Mouse (Mus musculus) spleen, postnatal 0 days (tissue): ENCODE data around the gene Atp6v1fnb. TPM values are rescaled to one million over a fixed set of nuclear protein-coding genes. Genes with fewer than 3 reads are reported as not detected.

Experiments used
- polyA plus RNA-seq: library from polyadenylated mRNA; unstranded; fragments of >200 nt; fragmentation: Nextera tagmentation; extraction: Ambion mirVana; gene quantifications from 2 replicates; pipeline ENCODE4 v1.2.1, GENCODE M21; 2015

The Atp6v1fnb gene
- not detected in 2 replicates for polyA plus RNA-seq

GRCm38 (mm10) chr6:29471137-29471536 lies at the start of gene Atp6v1fnb:
Gene Atp6v1fnb, plus strand, starts transcription at chr6:29471437.

GRCm38 (mm10) chr6:29433038-29433803 lies 38.0 kb upstream of the Atp6v1fnb start, which contains the start of gene Flnc:
Gene Flnc, plus strand, starts transcription at chr6:29433256.

GRCm38 (mm10) chr6:29467583-29468354 lies 3.5 kb upstream of the Atp6v1fnb start, which contains the start of gene Atp6v1f:
Gene Atp6v1f, plus strand, starts transcription at chr6:29467718.

GRCm38 (mm10) chr6:29507447-29508309 lies 36.4 kb downstream of the Atp6v1fnb start, which contains the start of gene Kcp:
Gene Kcp, minus strand, starts transcription at chr6:29507952.

Other genes with a start within 250 kb of the Atp6v1fnb start
- gene Hilpda, start 198.9 kb upstream of the Atp6v1fnb start, polyA plus RNA-seq = 19.7 and 22.7 TPM in 2 replicates
- 0.19 and 0.39 TPM in 2 replicates for gene Fam71f2, start 191.8 kb upstream of the Atp6v1fnb start, polyA plus RNA-seq
- gene Fam71f1, start 152.3 kb upstream of the Atp6v1fnb start, polyA plus RNA-seq = not detected in 2 replicates
- 78.6 and 88.1 TPM in 2 replicates for gene Calu, start 123.4 kb upstream of the Atp6v1fnb start, polyA plus RNA-seq
- gene Opn1sw, start 83.0 kb upstream of the Atp6v1fnb start, polyA plus RNA-seq = 0.29 and 0.31 TPM in 2 replicates
- 1.1 and 1.7 TPM in 2 replicates for gene Ccdc136, start 75.1 kb upstream of the Atp6v1fnb start, polyA plus RNA-seq
- gene Flnc, start 38.2 kb upstream of the Atp6v1fnb start, polyA plus RNA-seq = 1.1 and 1.5 TPM in 2 replicates
- gene Atp6v1f, start 3.7 kb upstream of the Atp6v1fnb start, polyA plus RNA-seq = 181 and 203 TPM in 2 replicates
- 7.0 and 9.4 TPM in 2 replicates for gene Kcp, start 36.5 kb downstream of the Atp6v1fnb start, polyA plus RNA-seq
- gene Irf5, start 55.2 kb downstream of the Atp6v1fnb start, polyA plus RNA-seq = 15.0 and 22.0 TPM in 2 replicates
- 36.2 and 40.6 TPM in 2 replicates for gene Tnpo3, start 138.4 kb downstream of the Atp6v1fnb start, polyA plus RNA-seq
- 169 and 210 TPM in 2 replicates for gene Tspan33, start 222.8 kb downstream of the Atp6v1fnb start, polyA plus RNA-seq